Mouse (Mus musculus): ENCODE data around the gene Slc38a1. TPM values are rescaled to one million over a fixed set of nuclear protein-coding genes. Genes with fewer than 3 reads are reported as not detected.

Gene Slc38a1
- polyA plus RNA-seq, 1 experiment from 2014 or later = 70.6 TPM

DNA sequence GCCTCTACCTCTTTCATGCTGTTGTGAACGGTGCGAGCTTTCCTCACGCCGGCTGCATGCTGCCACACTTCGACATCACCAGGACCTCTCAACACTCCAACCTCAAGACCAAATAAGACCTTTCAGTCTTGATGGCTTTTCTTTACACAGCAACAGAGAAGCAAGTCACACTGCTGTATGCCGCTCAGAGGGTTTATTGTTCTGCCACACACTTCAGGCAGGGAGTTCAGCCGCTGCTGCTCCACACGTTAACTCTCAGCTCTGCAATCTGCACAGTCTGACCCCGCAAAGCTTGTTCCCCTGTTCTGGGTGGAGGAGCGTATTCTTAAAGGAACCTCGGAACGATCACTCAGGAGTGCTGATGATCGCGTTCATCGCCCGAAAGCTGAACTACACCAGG lies 40.7 kb downstream of the Slc38a1 start:
- no peak for ATAC-seq (ENCODE audit: insufficient read depth, low FRiP score, low read depth)
- Histone ChIP-seq H3K36me3 (no peaks in the 10 kb centered on the region), H3K27me3 (replicated peaks) (no peaks in the 10 kb centered on the region), H3K4me2 (no peak overlapping the region), H3K4me1 (peaks cover 16% of the 10 kb centered on the region; the same call in 1 of the 2 replicates), H3K27ac (0 out of 2 replicates have a peak overlapping the region, but pooled peaks have one; percentile 27), H3K9me3 (no peaks in the 10 kb centered on the region), H3K4me3 (replicated peaks) (no peak overlapping the region), H3K9ac (no peak overlapping the region)
- WGBS = 72% methylated on average over 16 of the region's 16 CpGs

DNA sequence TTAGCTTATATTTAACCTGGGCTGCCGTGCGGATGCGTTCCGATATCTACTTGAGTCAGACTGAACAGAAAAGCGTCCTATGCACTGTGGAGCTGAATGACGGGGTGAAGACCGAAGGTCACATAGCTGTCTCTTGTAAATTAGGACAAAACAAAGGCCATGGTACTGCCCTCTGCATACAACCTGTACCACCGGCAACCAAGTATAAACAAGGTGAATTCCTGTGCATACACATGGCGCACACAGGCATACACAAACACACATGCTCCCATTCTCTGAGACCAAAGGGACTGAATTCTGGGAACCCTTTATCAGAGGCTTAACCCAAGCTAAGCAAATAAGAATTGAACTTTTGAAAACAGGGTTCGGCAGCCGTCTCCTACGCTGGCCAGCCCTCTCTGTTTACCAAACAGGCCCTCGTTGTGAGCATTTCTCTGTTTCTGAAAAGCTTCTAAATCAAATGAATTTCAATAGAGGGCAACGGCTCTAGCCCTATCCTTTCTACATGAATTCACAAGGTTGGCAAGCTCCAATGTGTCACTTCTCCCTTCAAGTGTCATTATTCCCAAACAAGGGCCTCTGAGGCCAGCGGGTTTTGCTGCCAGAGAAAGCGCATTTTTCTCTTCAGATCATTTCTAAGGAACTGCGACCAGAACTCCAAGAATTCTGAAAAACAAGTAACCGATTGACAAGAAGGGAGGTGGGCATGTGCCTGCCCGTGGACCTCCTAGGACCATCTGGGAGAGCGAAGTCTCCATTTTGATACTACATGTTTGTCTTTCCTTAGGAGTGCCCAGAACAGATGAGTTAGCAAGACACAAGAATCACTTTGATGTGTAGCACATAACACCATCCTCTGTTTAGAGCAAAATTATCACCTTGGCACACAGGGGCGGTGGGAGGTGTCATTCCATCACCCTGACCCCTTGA lies 42.6 kb downstream of the Slc38a1 start:
- no peak overlapping the region for H3K9ac ChIP-seq
- H3K36me3 ChIP-seq = no peaks in the 10 kb centered on the region
- peaks cover 16% of the 10 kb centered on the region; the same call in 1 of the 2 replicates for H3K4me1 ChIP-seq
- no peak overlapping the region for H3K4me2 ChIP-seq
- H3K9me3 ChIP-seq = no peaks in the 10 kb centered on the region
- no peaks in the 10 kb centered on the region for H3K27me3 ChIP-seq (replicated peaks)
- H3K4me3 ChIP-seq (replicated peaks) = no peak overlapping the region
- 72% methylated on average over 21 of the region's 21 CpGs for WGBS
- H3K27ac ChIP-seq = peak overlapping the region; percentile 28
- ATAC-seq (ENCODE audit: insufficient read depth, low FRiP score, low read depth) = peak; percentile 23; the same call in 1 of the 2 replicates

DNA sequence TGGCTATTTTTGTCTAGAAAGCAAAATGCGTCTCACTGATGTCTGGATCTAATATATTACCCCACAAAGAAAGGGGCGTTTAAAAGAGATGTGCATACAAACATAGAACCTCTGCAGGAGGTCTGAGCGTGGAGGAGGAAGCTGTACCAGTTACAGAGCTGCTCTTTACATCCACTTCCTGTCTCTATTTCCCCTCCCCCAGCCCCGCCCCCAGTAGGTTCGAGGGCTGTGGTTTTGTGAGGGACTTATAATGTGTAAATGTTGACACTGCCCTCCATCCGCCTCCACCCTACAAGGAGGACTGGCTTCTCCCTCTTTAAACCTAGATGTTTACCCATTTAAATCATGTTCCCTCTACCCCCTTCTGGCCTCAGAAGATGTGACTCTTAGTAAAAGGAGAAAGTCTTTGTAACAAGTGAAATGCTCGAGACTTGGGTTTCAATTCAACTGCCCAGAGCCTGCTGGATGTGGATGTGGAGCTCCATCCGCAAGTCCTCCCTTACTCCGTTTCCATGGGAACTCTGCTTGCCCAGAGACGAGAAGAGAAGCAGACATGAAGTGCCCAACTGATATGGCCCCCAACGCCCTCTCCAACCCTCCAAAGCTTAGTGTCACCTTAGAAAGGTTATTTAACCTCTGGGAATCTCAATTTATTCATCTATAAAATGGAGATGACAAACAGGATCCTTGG lies 43.7 kb downstream of the Slc38a1 start:
- ATAC-seq (ENCODE audit: insufficient read depth, low FRiP score, low read depth) = peak; percentile 73
- WGBS = 49% methylated on average over 11 of the region's 11 CpGs
- H3K9ac ChIP-seq = no peak overlapping the region
- H3K36me3 ChIP-seq = no peaks in the 10 kb centered on the region
- H3K4me2 ChIP-seq = 0 out of 2 replicates have a peak overlapping the region, but pooled peaks have one; percentile 3
- no peaks in the 10 kb centered on the region for H3K27me3 ChIP-seq (replicated peaks)
- H3K4me3 ChIP-seq (replicated peaks) = no peak overlapping the region
- peaks cover 9% of the 10 kb centered on the region; the same call in 1 of the 2 replicates for H3K4me1 ChIP-seq
- 0 out of 2 replicates have a peak overlapping the region, but pooled peaks have one; percentile 51 for H3K27ac ChIP-seq
- H3K9me3 ChIP-seq = no peaks in the 10 kb centered on the region

DNA sequence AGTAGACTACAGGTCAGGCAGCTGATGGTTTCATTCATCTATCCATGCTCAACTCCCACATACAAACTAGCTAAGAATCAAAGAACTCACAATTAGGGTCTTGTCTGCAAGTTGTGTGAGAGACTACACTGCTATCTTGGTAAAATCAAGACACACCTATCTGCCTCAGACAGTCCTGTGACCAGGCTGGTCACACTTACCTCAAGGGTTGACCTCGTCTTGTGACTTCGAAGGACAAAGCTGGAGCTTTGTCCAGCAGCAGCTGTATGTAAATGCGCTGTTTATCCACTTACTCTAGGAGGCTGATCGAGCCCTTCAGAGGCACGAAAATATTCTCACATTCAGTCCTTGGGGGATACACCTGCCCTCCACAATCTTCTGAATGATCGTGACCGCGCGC lies 45.6 kb downstream of the Slc38a1 start:
- Histone ChIP-seq H3K27me3 (replicated peaks) (no peaks in the 10 kb centered on the region), H3K4me1 (peaks cover 11% of the 10 kb centered on the region), H3K27ac (no peak overlapping the region), H3K4me3 (replicated peaks) (no peak overlapping the region), H3K9me3 (no peaks in the 10 kb centered on the region), H3K9ac (no peak overlapping the region), H3K4me2 (no peak overlapping the region), H3K36me3 (no peaks in the 10 kb centered on the region)
- no peak for ATAC-seq (ENCODE audit: insufficient read depth, low FRiP score, low read depth)
- 90% methylated on average over 9 of the region's 9 CpGs for WGBS

DNA sequence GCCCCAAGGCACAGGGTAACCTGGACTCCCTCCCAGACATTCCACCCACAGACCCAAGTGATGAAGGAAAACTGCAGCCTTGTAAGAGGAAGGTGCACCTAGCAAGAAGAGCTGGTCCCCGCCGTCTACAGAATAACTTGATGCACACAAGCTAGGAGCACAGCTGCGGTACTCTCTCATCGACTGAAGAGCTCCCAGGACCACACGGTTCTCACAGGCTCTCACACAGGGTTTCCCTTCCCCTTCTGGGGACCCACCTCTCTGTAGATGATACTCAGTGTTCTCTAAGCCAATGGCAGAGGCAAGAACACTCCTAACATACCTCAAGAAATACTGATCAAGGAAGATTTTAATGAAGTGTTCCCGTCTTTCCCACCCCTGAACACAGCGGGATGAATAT lies 48.4 kb downstream of the Slc38a1 start:
- Histone ChIP-seq H3K27ac (no peak overlapping the region), H3K9me3 (no peaks in the 10 kb centered on the region), H3K4me2 (no peak overlapping the region), H3K4me1 (peaks cover 10% of the 10 kb centered on the region), H3K36me3 (no peaks in the 10 kb centered on the region), H3K4me3 (replicated peaks) (no peak overlapping the region), H3K9ac (no peak overlapping the region), H3K27me3 (replicated peaks) (no peaks in the 10 kb centered on the region)
- WGBS = 85% methylated on average over 7 of the region's 7 CpGs
- ATAC-seq (ENCODE audit: insufficient read depth, low FRiP score, low read depth) = no peak

DNA sequence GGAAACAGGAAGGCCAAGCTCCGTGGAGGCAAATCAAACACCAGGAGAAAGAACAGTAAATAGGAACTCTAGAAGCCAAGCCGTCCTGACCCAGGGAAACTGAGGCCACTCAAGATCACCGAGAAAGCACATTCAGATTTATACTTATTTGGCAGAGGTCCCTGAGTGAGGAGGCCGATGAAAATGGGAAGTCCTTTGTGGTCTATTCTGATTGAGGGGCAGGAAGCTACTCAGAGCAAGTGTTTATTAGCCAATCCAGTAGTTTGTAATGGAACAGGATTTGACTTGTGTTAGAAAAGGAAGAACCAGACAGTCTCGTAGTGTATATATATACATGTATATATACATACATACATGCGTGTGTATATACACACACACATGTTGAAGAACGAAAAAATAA lies 48.8 kb downstream of the Slc38a1 start:
- peaks cover 6% of the 10 kb centered on the region for H3K4me1 ChIP-seq
- H3K27me3 ChIP-seq (replicated peaks) = no peaks in the 10 kb centered on the region
- no peak overlapping the region for H3K4me2 ChIP-seq
- H3K27ac ChIP-seq = no peak overlapping the region; the same call in 1 of the 2 replicates
- H3K9ac ChIP-seq = no peak overlapping the region
- ATAC-seq (ENCODE audit: insufficient read depth, low FRiP score, low read depth) = no peak
- H3K9me3 ChIP-seq = no peaks in the 10 kb centered on the region
- WGBS = 56% methylated on average over 7 of the region's 7 CpGs
- no peaks in the 10 kb centered on the region for H3K36me3 ChIP-seq
- H3K4me3 ChIP-seq (replicated peaks) = no peak overlapping the region

DNA sequence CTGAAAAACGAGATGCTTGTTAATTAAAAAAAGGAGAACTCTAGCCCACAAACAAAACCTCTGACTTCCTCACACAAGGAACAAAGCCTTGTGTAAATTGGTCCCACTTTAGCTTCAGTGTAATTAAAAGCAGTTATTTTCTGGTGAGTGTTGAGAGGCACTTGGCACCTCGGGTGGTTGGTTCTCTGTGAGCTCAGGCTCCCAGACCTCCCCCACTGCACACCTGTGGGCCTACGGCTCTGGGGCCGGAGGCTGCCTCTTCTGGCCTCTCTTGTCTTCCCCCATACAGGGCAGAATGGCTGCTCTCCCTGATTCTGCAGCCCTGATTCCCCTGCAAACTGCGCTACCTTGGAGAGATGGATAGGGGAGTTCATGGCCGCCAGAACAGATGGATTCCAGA lies 49.3 kb downstream of the Slc38a1 start:
- Histone ChIP-seq H3K9ac (no peak overlapping the region), H3K27ac (peak overlapping the region; percentile 49; the same call in 1 of the 2 replicates), H3K4me2 (no peak overlapping the region), H3K36me3 (no peaks in the 10 kb centered on the region), H3K27me3 (replicated peaks) (no peaks in the 10 kb centered on the region), H3K4me1 (peaks cover 5% of the 10 kb centered on the region; the same call in 1 of the 2 replicates), H3K9me3 (no peaks in the 10 kb centered on the region), H3K4me3 (replicated peaks) (no peak overlapping the region)
- ATAC-seq (ENCODE audit: insufficient read depth, low FRiP score, low read depth) = no peak
- 56% methylated on average over 6 of the region's 6 CpGs for WGBS

DNA sequence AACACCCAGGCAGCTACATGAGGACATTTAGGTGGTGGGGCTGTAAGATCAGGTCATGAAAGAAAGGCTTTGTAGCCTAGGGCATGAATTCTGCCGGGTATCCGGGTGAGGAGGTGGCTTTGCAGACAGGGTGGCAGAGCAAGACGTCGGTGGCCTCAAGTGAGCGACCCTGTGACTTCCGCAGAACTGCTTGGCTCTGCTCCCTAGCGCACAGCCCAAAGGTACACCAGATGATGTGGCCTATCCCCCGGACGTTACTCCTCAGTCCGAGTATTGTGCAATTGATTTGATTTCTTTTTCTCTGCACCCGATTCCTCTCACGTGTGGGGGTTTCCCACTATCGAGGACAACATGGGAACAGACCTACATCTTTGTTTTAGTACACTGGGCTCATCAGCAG lies 49.7 kb downstream of the Slc38a1 start:
- Histone ChIP-seq H3K4me3 (replicated peaks) (no peak overlapping the region), H3K9ac (no peak overlapping the region), H3K4me1 (peaks cover 5% of the 10 kb centered on the region; the same call in 1 of the 2 replicates), H3K9me3 (no peaks in the 10 kb centered on the region), H3K27ac (peak overlapping the region; percentile 49), H3K36me3 (no peaks in the 10 kb centered on the region), H3K4me2 (no peak overlapping the region), H3K27me3 (replicated peaks) (no peaks in the 10 kb centered on the region)
- 76% methylated on average over 13 of the region's 13 CpGs for WGBS
- no peak for ATAC-seq (ENCODE audit: insufficient read depth, low FRiP score, low read depth)

DNA sequence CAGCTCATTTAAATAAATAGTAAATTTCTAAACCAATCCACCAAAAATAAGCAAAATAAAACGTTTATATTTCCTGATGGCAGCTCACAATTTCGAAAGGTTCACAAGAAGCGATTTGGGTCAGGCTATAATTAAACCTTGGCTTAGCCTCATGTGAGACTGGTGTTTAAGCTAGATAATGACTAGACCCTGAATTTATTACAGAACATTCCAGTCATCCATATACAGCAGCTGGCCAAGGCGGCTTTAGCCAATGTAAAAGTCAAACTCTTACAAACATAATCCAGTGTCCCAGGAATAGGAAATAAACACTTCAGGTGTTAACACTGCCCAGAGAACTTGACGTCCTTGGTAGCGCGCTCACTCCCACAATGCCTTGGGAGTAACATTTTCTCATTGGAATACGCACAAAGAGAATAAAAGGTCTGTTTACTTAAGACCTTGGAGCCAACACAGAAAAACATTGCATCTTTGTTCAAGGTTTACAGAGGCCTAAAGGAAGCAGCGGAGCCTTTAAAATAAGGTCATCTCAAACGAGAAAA lies 50.8 kb downstream of the Slc38a1 start:
- 49% methylated on average over 10 of the region's 10 CpGs for WGBS
- Histone ChIP-seq H3K36me3 (0 out of 2 replicates have a peak, but pooled peaks cover 3% of the 10 kb centered on the region), H3K4me3 (replicated peaks) (no peak overlapping the region), H3K4me2 (no peak overlapping the region), H3K9me3 (no peaks in the 10 kb centered on the region), H3K27ac (peak overlapping the region; percentile 49; the same call in 1 of the 2 replicates), H3K9ac (no peak overlapping the region), H3K27me3 (replicated peaks) (no peaks in the 10 kb centered on the region), H3K4me1 (peaks cover 5% of the 10 kb centered on the region; the same call in 1 of the 2 replicates)
- no peak; the same call in 1 of the 2 replicates for ATAC-seq (ENCODE audit: insufficient read depth, low FRiP score, low read depth)

DNA sequence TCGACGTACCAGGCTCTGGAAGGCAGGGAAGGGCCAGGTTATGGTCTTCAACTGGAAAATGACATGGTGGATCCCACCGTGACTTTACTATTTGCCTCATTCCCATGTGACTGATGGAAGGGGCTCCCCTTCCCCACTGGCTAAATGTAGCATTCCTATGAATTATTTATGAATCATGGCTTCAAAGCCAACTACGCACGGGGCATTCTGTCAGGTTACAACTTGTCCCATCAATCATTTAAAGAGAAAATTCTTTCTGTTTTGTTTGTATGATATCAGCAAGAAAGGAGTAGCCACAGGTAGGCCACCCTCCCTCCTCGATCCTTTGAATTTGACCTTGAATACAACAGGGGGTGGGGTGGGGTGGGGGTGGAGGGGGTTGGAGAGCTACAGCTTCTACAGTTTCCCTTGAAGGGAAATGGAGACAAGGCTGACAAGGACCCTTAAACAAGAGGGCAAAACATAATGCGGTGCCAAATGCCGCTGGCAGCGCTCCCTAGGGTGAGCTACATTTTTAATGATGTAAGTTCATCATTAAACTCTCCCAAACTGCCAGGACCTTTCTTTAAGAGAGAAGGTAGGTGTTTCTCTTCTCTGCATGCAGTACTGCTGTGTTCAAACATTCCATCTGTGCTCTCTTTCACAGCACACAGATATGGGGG lies 53.6 kb downstream of the Slc38a1 start:
- 77% methylated on average over 9 of the region's 9 CpGs for WGBS
- peaks cover 5% of the 10 kb centered on the region; the same call in 1 of the 2 replicates for H3K4me1 ChIP-seq
- no peak overlapping the region for H3K4me2 ChIP-seq
- ATAC-seq (ENCODE audit: insufficient read depth, low FRiP score, low read depth) = no peak
- H3K36me3 ChIP-seq = peaks cover 28% of the 10 kb centered on the region
- no peaks in the 10 kb centered on the region for H3K9me3 ChIP-seq
- no peak overlapping the region for H3K9ac ChIP-seq
- H3K27ac ChIP-seq = no peak overlapping the region
- no peaks in the 10 kb centered on the region for H3K27me3 ChIP-seq (replicated peaks)
- H3K4me3 ChIP-seq (replicated peaks) = no peak overlapping the region

DNA sequence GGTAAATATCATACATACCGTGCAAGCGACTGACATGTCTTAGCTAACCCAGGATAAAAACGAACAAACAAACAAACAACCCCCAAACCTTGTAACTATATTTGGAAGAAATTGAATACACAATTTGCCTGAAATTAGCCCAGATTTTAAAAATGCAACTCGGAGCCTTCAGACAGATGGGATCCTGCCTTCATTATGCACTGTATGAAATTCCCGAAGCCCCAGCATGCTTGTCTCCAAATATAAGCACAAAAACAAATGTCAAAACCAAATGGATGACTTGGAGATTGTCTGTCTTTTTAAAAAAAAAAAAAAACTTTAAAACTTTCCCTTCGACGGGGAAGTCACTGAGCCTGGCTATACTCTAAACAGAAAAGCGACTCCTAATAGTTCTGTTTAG lies 54.7 kb downstream of the Slc38a1 start:
- ATAC-seq (ENCODE audit: insufficient read depth, low FRiP score, low read depth) = no peak
- Histone ChIP-seq H3K4me1 (peaks cover 2% of the 10 kb centered on the region; the same call in 1 of the 2 replicates), H3K27ac (no peak overlapping the region), H3K27me3 (replicated peaks) (no peaks in the 10 kb centered on the region), H3K4me2 (no peak overlapping the region), H3K9me3 (no peaks in the 10 kb centered on the region), H3K36me3 (peaks cover 32% of the 10 kb centered on the region), H3K9ac (no peak overlapping the region), H3K4me3 (replicated peaks) (no peak overlapping the region)
- 71% methylated on average over 8 of the region's 8 CpGs for WGBS

All from stomach, embryonic 15.5 days (tissue).